Mouse (Mus musculus) neural tube, embryonic 11.5 days (tissue): ENCODE results near the gene Epha3. TPM values are rescaled to one million over a fixed set of nuclear protein-coding genes. Genes with fewer than 3 reads are reported as not detected.

ENCODE experiments used
- ATAC-seq: fragments of 200-750 bp; cut with Nextera tagmentation; 2 replicates; pipeline ENCODE4 v1.8.0; 2017; ENCODE audit warnings: moderate number of reproducible peaks, mild to moderate bottlenecking, moderate TSS enrichment, moderate library complexity; ENCODE audit not compliant: insufficient read depth, low FRiP score, low TSS enrichment
- DNase-seq: peaks from one replicate; pipeline ENCODE4 v3.0.0-alpha.2; 2015; ENCODE audit warnings: low spot score
- H3K27ac ChIP-seq: fragments of 300-500 bp; sonication (generic); 2 replicates; pipeline ENCODE4 v1.5.1; 2014; ENCODE audit warnings: low read depth, mild to moderate bottlenecking, low read length
- H3K27me3 ChIP-seq: fragments of 300-500 bp; sonication (generic); 2 replicates; pipeline ENCODE4 v1.6.1; 2014; ENCODE audit warnings: mild to moderate bottlenecking, low read length, mixed read lengths; ENCODE audit not compliant: control insufficient read depth, insufficient read depth
- H3K36me3 ChIP-seq: fragments of 300-500 bp; sonication (generic); 2 replicates; pipeline ENCODE4 v1.6.1; 2014; ENCODE audit warnings: mild to moderate bottlenecking, low read length, moderate library complexity, mixed read lengths; ENCODE audit not compliant: control insufficient read depth, insufficient read depth
- H3K4me1 ChIP-seq: fragments of 300-500 bp; sonication (generic); 2 replicates; pipeline ENCODE4 v1.6.1; 2014; ENCODE audit warnings: low read length, mixed read lengths; ENCODE audit not compliant: control insufficient read depth, insufficient read depth
- H3K4me2 ChIP-seq: fragments of 300-500 bp; sonication (generic); 2 replicates; pipeline ENCODE4 v1.6.1; 2014; ENCODE audit warnings: low read depth, mild to moderate bottlenecking, moderate library complexity
- H3K4me3 ChIP-seq: fragments of 300-500 bp; sonication (generic); 2 replicates; pipeline ENCODE4 v1.5.1; 2014; ENCODE audit warnings: low read depth, low read length
- H3K9ac ChIP-seq: fragments of 300-500 bp; sonication (generic); 2 replicates; pipeline ENCODE4 v1.6.1; 2014; ENCODE audit warnings: mild to moderate bottlenecking, low read length
- H3K9me3 ChIP-seq: fragments of 300-500 bp; sonication (generic); 2 replicates; pipeline ENCODE4 v1.6.1; 2016; ENCODE audit warnings: low read length; ENCODE audit not compliant: control insufficient read depth
- WGBS: fragments of 180-500 bp; shearing (Covaris S2); extraction: QIAGEN DNeasy Blood & Tissue Kit; methylation state at CpG from one replicate; pipeline ENCODE4 v1.1.7; 2014; 5-methylcytosine and 5-hydroxymethylcytosine counted together
- polyA plus RNA-seq: library from polyadenylated mRNA; unstranded; fragments of >200 nt; fragmentation: Nextera tagmentation; extraction: Ambion mirVana; gene quantifications from 2 replicates; pipeline ENCODE4 v1.2.1, GENCODE M21; 2014

The Epha3 gene
- polyA plus RNA-seq, 1 experiment from 2014 or later: 91.9 TPM

GRCm38 (mm10) chr16:63552531-63552930 lies 311.4 kb downstream of the Epha3 start:
- ATAC-seq (no peak), DNase-seq (no peak)
- Histone ChIP-seq H3K4me1 (no peaks in the 10 kb centered on the region), H3K36me3 (no peaks in the 10 kb centered on the region), H3K9ac (no peak overlapping the region), H3K4me3 (no peak overlapping the region), H3K27me3 (no peaks in the 10 kb centered on the region), H3K27ac (no peak overlapping the region), H3K9me3 (no peaks in the 10 kb centered on the region), H3K4me2 (no peak overlapping the region)
- WGBS: 88% methylated on average over 7 of the region's 7 CpGs

GRCm38 (mm10) chr16:63539489-63539888 lies 324.5 kb downstream of the Epha3 start:
- ATAC-seq: no peak
- H3K4me3 ChIP-seq: no peak overlapping the region
- DNase-seq: no peak
- no peaks in the 10 kb centered on the region for H3K27me3 ChIP-seq
- no peaks in the 10 kb centered on the region for H3K4me1 ChIP-seq
- no peaks in the 10 kb centered on the region for H3K9me3 ChIP-seq
- no peak overlapping the region for H3K27ac ChIP-seq
- no peaks in the 10 kb centered on the region for H3K36me3 ChIP-seq
- no peak overlapping the region for H3K4me2 ChIP-seq
- H3K9ac ChIP-seq: no peak overlapping the region

GRCm38 (mm10) chr16:63528821-63529220 lies 335.2 kb downstream of the Epha3 start:
- DNase-seq: no peak
- H3K4me2 ChIP-seq: no peak overlapping the region
- WGBS: 64% methylated on average over 2 of the region's 2 CpGs

GRCm38 (mm10) chr16:63517636-63518035 lies 346.3 kb downstream of the Epha3 start:
- Histone ChIP-seq H3K27ac (no peak overlapping the region), H3K4me3 (no peak overlapping the region), H3K9me3 (no peaks in the 10 kb centered on the region), H3K27me3 (no peaks in the 10 kb centered on the region), H3K36me3 (no peaks in the 10 kb centered on the region), H3K9ac (no peak overlapping the region), H3K4me1 (no peaks in the 10 kb centered on the region), H3K4me2 (no peak overlapping the region)
- DNase-seq (no peak), ATAC-seq (no peak)
- WGBS: 94% methylated on average over 1 of the region's 1 CpGs

More at GRCm38 (mm10) chr16:63528821-63529220, 335.2 kb downstream of the Epha3 start:
- no peak for ATAC-seq
- Histone ChIP-seq H3K9ac (no peak overlapping the region), H3K4me3 (no peak overlapping the region), H3K9me3 (no peaks in the 10 kb centered on the region), H3K4me1 (no peaks in the 10 kb centered on the region), H3K36me3 (no peaks in the 10 kb centered on the region), H3K27me3 (no peaks in the 10 kb centered on the region), H3K27ac (no peak overlapping the region)

GRCm38 (mm10) chr16:63510069-63510468 lies 353.9 kb downstream of the Epha3 start:
- H3K9me3 ChIP-seq: no peaks in the 10 kb centered on the region
- no peak overlapping the region for H3K9ac ChIP-seq
- no peak overlapping the region for H3K4me3 ChIP-seq
- no peak for DNase-seq
- H3K36me3 ChIP-seq: no peaks in the 10 kb centered on the region
- no peak overlapping the region for H3K4me2 ChIP-seq
- WGBS: 91% methylated on average over 2 of the region's 2 CpGs
- no peak for ATAC-seq
- H3K4me1 ChIP-seq: no peaks in the 10 kb centered on the region
- no peak overlapping the region for H3K27ac ChIP-seq
- H3K27me3 ChIP-seq: no peaks in the 10 kb centered on the region

- no peak overlapping the region for H3K27ac ChIP-seq
- no peaks in the 10 kb centered on the region for H3K9me3 ChIP-seq
- H3K4me2 ChIP-seq: no peak overlapping the region
- no peak for ATAC-seq
- H3K4me3 ChIP-seq: no peak overlapping the region
- H3K27me3 ChIP-seq: no peaks in the 10 kb centered on the region
- no peak for DNase-seq
- H3K9ac ChIP-seq: no peak overlapping the region
- H3K36me3 ChIP-seq: no peaks in the 10 kb centered on the region
- H3K4me1 ChIP-seq: no peaks in the 10 kb centered on the region
- WGBS: 83% methylated on average over 2 of the region's 2 CpGs
Observed at GRCm38 (mm10) chr16:63506437-63506836, 357.5 kb downstream of the Epha3 start.

- H3K9me3 ChIP-seq: no peaks in the 10 kb centered on the region
- DNase-seq: peak; percentile 69
- no peak overlapping the region for H3K4me2 ChIP-seq
- no peak overlapping the region for H3K9ac ChIP-seq
- WGBS: 22% methylated on average over 6 of the region's 6 CpGs
- peak overlapping the region; percentile 60; the same call in 1 of the 2 replicates for H3K27ac ChIP-seq
- peak; percentile 90 for ATAC-seq
- H3K4me3 ChIP-seq: no peak overlapping the region
- no peaks in the 10 kb centered on the region for H3K4me1 ChIP-seq
- no peaks in the 10 kb centered on the region for H3K27me3 ChIP-seq
- H3K36me3 ChIP-seq: no peaks in the 10 kb centered on the region
Observed at GRCm38 (mm10) chr16:63501456-63501855, 362.5 kb downstream of the Epha3 start.

- DNase-seq (peak; percentile 53), ATAC-seq (peak; percentile 67)
- Histone ChIP-seq H3K4me1 (no peaks in the 10 kb centered on the region), H3K36me3 (no peaks in the 10 kb centered on the region), H3K27ac (peak overlapping the region; percentile 60; the same call in 1 of the 2 replicates), H3K27me3 (no peaks in the 10 kb centered on the region), H3K4me2 (no peak overlapping the region), H3K9me3 (no peaks in the 10 kb centered on the region), H3K9ac (no peak overlapping the region), H3K4me3 (no peak overlapping the region)
- 40% methylated on average over 4 of the region's 4 CpGs for WGBS
Observed at GRCm38 (mm10) chr16:63500975-63501393, 363.0 kb downstream of the Epha3 start.
